8 mouse cellular contexts compared by ENCODE assay signal in the genomic region with DNA sequence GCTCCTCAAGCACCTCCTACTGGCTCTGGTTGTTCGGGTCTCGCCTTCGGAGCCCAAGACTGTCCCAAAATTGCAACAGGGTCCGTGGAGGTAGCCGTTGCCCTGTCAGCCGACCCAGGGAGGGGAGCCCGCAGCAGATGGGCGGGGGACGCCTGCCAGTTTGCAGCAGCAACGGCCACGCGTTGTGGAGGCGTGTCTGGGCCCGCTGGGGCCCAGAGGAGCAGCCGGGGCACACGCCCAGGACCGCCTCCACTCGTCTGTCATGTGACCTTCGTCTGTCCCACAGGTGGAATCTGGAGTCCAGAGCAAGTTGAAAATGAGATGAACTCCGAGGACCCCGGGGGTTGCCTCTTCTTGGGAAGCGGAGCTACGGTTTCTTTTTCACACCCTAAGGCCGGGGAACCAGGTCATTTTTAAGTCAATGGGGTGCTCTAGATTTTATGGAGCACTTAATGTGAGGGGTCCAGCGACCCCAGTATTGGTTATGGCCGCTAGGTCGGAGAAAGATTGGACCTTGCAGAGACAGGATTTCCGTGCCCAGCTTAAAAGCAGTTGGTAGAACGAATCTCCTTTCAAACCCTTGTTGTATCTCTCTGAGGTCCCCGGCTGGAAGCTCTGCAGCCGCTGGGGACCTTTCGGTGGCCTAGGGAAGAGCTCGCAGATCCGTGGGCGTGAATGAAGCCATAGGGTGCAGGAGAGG. TPM values are rescaled to one million over a fixed set of nuclear protein-coding genes. Genes with fewer than 3 reads are reported as not detected.
DNase-seq lines count a peak whose midpoint lies in the region.

A gene (plus strand): TSS at position 283 of the 700 bp plus-strand sequence.

- no peaks in the 10 kb centered on the region for H3K79me2 ChIP-seq in macrophage (ENCODE audit: inconsistent target)

- 3% methylated on average over 34 of the region's 35 CpGs for WGBS in macrophage (ENCODE audit: missing documents)

- H3K36me3 ChIP-seq in macrophage (ENCODE audit: inconsistent target): no peaks in the 10 kb centered on the region

- DNase-seq in adrenal gland, postnatal 14 days: peak; percentile 47
- DNase-seq in adrenal gland, adult 18-20 months (ENCODE audit: low spot score in 2 of 2): no peak
- peak; percentile 78 for DNase-seq in R1 (ENCODE audit: low read depth, low spot score)
- DNase-seq in induced T-regulatory cell, adult 2 months (ENCODE audit: low read depth): peak; percentile 52
- no peak for DNase-seq in cerebellum, adult 11 months
- no peak for DNase-seq in right cerebral cortex, postnatal 10 days (ENCODE audit: low spot score in 2 of 2)
- no peak for DNase-seq in left cerebral cortex, postnatal 4 days

- peak within 1 kb of the TSS; percentile 5; the same call in 1 of the 2 replicates for H3K4me3 ChIP-seq in macrophage (ENCODE audit: inconsistent target)

- H3K27ac ChIP-seq in macrophage: no peak within 1 kb of the TSS

- intact Hi-C loops in left cerebral cortex, postnatal 4 days (cut with DNase I): no loop called here

RNA-seq across cellular contexts. Expression of the gene that starts here (rescaled TPM):
- not detected in 2 replicates for total RNA-seq in adrenal gland, postnatal 14 days (2021)
- not detected for total RNA-seq in adrenal gland, adult 18-20 months (2021)
- under 1 TPM in 1 of 26 experiments, not detected in 25; 0.33 TPM for total RNA-seq in macrophage (2018; cell fraction: chromatin; rRNA removed)
- under 1 TPM in 4 of 26 experiments, not detected in 22; 0.04 to 0.10 (median 0.06) TPM for total RNA-seq in macrophage (2018; cell fraction: cytosol; rRNA removed)
- not detected for total RNA-seq in macrophage (2018; cell fraction: nucleus; rRNA removed)
- polyA plus RNA-seq in macrophage (2018): 0.10 TPM in 1 of 3 replicates, not detected in the others
- not detected for total RNA-seq in left cerebral cortex, postnatal 4 days (2021)

Comparison
In these comparisons a context has a peak if more than half of its experiments do, and no peak if none do; other contexts are left out.
1. Peak in DNase-seq in adrenal gland, postnatal 14 days; RNA of the gene not detected or under 1 TPM.
2. DNase-seq: peak in R1 (single experiment) and induced T-regulatory cell, adult 2 months (single experiment); none in adrenal gland, adult 18-20 months (0 of 2), cerebellum, adult 11 months (single experiment), right cerebral cortex, postnatal 10 days (0 of 2) and left cerebral cortex, postnatal 4 days (single experiment).